Mouse (Mus musculus): ENCODE results near the gene Bdh1.
A peak's percentile ranks its signal among the peaks of the same experiment; 100 is the strongest.
"Not testable (repeated sequence)": the region's sequence is repeated elsewhere in the genome, so short reads cannot be mapped to it uniquely, and the experiment has no call there.

Gene Bdh1

DNA sequence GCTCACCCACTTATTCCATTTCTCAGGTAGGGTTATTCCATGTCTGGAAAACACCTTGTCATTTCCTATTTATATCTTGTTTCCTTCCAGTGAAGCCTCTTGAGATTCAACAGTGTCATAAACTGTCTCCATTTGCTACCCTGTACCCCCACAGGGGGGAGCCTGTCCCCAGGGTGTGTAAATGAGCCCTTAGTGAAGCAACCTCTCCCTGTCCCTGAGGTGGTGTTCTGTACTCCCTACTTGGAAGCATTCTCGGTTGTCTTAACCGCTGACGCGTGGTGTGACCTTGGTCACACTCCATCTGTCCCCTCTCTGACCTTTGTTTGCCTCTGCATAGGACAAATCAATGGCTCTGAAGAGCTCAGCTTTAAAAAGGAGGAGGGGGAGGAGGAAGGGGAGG, 43.5 kb downstream of the Bdh1 start:
- DNase-seq, result peak; percentile 51

DNA sequence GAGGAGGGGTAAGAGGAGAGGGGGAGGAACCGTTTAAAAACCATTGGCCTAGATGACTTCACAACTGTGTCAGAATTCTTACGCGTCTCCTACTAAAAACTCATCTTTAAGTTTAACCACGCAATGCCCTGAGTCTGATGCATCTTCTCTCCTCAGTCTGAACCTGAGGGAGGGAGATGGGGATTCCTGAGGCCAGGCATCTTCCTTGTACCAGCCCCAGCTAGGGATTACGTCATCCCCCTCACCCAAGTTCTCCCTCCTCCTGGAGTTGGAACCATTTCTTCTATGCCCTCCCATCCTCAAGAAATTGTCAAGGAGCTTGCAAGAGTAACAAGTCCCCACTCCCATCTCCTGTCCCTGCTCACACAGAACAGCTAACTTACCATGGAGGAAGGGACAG, 44.0 kb downstream of the Bdh1 start:
- no peak for DNase-seq

- not testable (repeated sequence) for DNase-seq
Observed at GRCm38 (mm10) chr16:31470819-31471218, 48.7 kb downstream of the Bdh1 start.

DNA sequence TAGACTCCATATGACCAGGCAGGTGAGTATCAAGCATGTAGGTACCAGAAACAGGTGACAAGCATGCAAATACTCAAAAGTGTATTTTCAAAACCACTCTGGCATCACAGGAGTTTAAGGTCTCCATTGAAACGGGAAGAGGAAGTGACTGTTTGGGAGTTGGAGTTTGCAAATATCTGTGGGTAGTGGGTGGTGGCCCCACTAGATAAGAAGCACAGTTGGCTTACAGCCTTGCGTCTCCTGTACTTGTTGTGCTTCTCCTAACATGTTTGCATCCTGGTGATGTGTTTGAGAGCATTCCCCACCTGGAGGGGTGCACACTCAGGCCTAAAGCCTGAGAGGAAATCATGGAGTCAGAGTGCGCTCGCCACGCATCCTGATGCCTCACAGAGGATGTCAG, 49.9 kb downstream of the Bdh1 start:
- DNase-seq, result no peak

DNA sequence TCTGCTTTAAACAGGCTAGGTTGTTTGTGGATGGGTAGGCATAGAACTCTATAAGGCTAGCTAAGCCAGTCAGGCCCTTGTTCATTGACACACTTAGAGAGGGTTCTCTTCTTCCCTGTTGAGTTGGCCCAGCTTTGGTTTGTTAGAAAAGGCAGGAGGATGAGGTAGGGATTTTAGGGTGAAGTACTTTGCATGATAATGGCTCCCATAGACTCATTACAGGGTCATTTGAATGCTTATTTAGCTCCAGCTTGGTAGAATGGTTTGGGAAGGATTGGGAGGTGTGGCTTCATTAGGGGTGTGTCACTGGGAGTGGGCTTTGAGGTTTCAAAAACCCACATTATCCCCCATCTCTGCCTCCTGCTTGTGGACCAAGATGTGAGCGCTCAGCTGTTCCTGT, 51.1 kb downstream of the Bdh1 start:
- DNase-seq, result no peak

- DNase-seq, result no peak
Observed at GRCm38 (mm10) chr16:31475123-31475968, 53.3 kb downstream of the Bdh1 start.

DNA sequence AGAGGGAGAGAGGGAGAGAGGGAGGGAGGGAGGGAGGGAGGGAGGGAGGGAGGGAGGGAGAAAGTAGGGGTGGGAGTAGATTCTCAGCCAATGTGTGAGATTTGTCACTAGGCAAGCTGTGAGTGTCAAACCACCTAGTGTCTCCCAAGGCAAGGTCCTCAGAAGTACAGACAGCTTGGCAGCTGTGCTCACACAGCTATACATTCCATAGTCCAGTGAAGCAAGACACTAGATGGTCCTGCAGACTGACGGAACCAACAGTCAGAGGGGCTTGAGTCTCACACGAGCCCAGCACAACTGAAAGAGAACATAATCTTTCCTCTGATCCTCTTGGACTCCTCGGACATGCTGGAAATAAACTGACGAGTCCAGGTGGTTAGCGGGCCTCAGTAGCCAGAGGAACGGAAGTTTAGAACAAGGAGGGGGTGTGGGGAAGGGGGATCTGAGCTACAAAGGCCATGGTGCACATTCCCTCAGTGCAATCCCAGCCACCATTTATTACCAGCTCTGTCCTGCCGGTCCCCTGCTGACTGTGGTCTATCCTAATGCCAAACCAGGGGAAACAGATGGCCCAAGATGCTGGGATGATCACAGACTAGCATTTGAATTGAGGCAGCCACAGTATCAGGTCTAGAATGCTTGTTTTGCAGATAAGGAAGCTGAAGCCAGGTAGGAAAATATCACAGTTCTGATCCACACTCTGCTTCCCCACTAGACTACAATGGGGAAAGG, 55.0 kb downstream of the Bdh1 start:
- no peak for DNase-seq

- DNase-seq, result no peak
Observed at GRCm38 (mm10) chr16:31485336-31485735, 63.3 kb downstream of the Bdh1 start.

GRCm38 (mm10) chr16:31487266-31487665, 65.2 kb downstream of the Bdh1 start:
- DNase-seq, result no peak

GRCm38 (mm10) chr16:31489096-31489495, 67.0 kb downstream of the Bdh1 start:
- no peak for DNase-seq

DNA sequence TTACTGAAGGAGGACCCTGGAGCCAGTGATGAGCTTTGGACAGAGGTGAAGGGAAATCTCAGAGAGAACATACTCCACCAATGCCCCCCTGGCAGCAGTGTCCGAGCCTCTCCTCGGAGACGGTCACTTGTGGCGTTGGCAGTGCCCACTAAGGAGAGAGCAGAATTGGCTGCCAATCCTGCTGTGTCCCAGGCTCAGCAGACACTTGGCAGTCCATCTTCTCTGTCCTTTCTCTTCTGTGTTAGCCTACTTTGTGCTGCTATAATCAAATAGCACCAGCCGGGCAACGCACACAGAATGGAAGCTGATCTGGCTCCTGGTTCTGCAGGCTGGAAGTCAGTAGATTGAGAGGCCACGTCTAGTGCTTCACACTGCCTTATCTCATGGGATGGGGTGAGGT, 68.9 kb downstream of the Bdh1 start:
- DNase-seq, result no peak

DNA sequence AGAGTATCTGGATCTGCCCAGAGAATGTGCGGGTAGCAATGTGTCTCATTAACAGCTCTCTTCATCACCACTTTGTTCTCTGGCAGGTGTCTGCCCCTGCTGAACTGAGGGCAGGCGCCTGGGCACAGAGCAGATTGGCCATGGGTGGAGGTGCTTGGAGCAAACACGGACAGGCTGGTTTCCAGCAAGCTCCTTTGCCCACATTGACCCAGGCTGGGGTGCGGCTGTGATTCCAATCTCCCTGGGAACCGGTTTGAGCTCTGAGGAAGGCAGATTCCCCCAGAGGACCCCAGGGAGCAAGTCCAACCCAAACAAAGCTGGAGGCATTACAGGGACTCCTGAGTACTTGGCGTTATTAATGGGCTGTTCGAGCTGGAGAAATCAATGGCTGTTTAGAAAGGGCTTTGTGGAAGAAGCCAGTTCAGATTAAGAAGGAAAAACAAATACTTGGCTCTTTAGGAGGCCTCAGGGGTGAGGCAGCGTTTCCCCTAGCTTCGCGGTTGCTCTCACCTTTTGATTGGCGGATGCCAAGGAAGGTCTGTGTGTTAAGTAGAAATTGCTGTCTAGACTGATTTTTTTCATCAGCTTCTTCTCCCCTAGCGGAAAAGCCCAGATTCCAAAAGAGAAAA, 71.0 kb downstream of the Bdh1 start:
- peak; percentile 17 for DNase-seq

GRCm38 (mm10) chr16:31493550-31493965, 71.5 kb downstream of the Bdh1 start:
- no peak for DNase-seq

GRCm38 (mm10) chr16:31493991-31494390, 71.9 kb downstream of the Bdh1 start:
- DNase-seq, result peak; percentile 91

GRCm38 (mm10) chr16:31495356-31495755, 73.3 kb downstream of the Bdh1 start:
- no peak for DNase-seq

- no peak for DNase-seq
Observed at GRCm38 (mm10) chr16:31495769-31496168, 73.7 kb downstream of the Bdh1 start.

DNA sequence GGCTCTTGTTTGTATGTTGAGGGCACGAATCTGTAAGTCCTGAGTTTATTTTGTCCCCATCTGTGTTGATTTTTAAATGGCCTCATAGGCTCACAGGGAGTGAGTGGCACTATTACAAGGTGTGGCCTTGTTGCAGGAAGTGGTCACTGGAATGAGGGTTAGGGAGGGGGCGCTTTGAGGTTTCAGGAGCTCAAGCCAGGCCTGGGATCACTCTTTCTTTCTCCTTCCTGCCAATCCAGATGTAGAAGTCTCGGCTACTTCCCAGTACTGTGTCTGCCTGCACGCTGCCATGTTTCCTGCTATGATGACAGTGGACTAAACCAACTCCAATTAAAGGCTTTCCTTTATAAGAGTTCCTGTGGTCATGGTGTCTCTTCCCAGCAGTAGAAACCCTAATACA, 76.3 kb downstream of the Bdh1 start:
- DNase-seq, result no peak

DNA sequence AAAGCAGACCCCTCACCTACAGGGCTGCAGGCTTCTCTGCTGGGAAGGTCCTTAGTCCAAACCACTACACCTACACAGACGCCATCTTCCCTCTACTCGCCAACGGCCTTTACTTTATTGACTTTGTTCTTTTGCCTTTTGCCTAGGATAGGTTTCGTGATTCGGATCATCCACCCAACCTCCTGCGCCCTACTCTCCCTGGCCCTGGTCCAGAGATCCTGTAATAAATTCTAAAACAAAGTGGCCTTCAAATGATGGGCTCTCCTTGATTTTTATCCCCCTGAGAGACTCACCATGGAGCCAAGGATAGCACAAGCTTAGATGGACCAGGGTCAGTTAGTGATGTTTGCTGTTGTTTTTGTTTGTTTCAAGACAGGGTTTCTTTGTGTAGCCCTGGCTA, 76.9 kb downstream of the Bdh1 start:
- DNase-seq, result no peak

DNA sequence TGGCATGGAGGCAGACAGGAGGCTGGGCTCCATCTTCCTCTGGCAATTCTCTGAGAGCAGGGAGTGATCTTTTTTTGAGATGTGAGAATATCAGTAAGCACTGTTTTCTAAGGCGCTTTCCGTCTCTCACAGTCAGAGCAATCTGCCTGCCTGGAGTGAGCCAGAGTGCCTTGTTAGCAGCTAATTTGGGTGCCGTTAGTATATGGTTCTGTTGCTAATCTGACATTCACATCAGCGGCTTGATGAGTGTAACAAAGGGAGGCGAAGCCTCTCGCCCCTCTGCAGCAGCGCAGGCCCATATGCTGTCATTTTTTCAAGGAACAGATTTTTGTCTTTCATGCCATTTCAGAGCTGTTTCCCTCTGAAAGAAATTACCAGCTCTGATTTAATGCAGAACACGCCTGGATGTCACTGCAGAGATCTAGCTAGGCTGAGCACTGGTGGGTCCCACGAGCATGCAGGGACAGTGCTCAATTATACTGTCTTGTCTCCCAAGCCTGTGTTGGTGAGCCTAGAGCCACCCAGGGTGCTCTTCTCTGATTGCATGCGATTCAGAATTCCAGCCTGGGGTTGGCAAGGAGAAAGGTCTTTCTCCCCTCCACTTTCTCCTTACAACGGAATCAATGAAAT, 77.7 kb downstream of the Bdh1 start:
- no peak for DNase-seq

DNA sequence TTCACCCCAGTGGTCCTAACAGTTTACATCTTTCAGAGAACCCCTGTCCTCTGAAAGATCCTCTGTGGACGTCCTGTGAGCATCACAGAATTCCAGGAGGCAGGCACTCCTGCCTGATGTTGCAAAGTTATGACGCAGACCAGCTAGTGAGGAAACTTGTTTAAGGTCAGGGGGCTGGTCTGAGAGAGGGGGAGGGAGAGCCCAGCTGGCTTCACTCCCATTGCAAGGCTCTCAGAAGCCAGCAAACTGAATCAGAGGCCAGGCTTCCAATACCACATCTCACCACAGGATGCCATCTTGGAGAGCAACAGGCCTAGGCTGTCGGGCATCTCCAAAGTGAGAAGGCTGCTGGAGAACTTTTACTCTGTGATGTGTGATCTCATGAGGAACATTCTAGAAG, 78.5 kb downstream of the Bdh1 start:
- DNase-seq, result no peak

DNA sequence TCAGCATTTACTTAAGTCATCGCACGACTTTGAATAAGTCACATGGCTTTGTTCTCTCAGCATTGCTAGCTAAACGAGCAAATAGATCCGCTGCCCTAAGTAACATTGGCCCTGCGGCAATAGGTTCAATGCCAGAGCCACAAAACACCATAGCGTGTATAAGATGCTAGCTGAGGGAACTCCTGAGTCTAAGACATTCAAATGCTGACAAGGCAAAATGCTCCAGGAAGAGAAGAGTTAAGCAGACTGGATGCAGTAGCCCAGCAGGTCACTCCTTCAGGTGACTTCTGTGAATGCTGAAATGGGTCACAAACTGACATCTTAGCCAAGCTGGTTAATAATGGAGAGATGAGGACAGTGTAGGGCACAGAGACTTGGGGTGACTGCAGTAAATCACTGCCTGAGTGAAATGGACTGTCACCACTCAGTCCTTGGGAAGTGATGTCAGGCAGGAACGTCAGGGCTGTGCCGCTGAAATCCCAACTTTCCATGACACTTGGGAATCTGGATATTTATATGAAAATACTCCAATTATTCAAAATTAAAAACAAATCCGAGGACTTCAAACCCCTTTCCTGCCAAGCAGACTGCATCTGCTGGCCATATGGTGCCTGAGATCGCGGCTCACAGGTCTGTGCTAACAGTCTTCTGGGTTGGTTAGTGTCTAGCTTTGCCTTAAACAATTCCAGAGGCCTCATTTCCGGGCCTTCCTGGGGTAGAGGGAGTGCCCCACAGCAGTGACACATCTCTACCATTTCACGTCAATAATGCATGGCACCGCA, 79.1 kb downstream of the Bdh1 start:
- DNase-seq, result no peak

- no peak for DNase-seq
Observed at GRCm38 (mm10) chr16:31501751-31502365, 79.8 kb downstream of the Bdh1 start.

Measured in lung, postnatal 36 days (tissue).